Mouse (Mus musculus) c-Kit-positive CD71-negative TER-119-negative erythroid progenitor cells, embryonic 14.5 days (primary cell): Measurements from ENCODE around the gene Insm2.

Experiments
- DNase-seq: peaks from one replicate; pipeline ENCODE4 v3.0.0-alpha.2; 2013; ENCODE audit warnings: low read depth

Insm2 gene

DNA sequence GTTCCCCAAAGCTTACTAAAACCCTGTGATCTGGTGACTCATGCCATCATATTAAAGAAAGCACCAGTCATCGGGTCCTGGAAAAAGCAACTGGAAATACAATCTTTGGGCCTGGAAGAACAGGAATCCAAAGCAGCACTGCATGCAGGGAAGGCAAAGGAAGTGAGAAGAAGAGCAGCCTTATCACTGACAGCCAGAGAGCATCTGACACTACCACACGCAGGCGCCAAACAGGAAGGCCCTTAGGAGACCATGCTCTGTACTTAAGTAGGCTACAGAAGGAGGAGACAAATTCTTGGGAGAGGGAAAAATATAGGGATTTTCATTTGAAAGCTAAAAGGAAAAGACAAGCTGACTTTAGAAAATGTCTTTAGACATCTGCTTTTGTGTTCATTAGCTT is 5.2 kb downstream of the Insm2 start:
- DNase-seq, result no peak

- DNase-seq, result no peak
Measured at GRCm38 (mm10) chr12:55607902-55608301, 8.7 kb downstream of the Insm2 start.

DNA sequence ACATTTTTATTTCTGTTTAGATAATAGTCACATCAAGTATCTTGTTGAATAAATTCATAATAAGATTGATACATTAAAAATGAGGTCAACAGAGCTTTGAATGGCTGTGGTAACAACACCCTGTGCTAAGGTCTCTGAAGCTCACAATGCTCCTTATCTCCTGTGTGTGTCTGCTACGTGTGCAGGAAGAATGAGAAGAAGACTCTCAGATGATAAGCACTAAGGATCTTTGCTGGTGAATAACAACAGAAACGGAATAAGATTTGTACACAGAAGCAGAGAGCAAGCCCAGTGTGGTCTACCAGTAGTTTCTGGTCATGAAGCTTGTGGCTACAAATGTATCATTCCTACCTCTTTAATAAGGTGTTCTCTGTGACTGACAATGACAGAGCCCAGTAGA is 11.6 kb downstream of the Insm2 start:
- DNase-seq, result no peak

GRCm38 (mm10) chr12:55620321-55620720 is 21.1 kb downstream of the Insm2 start:
- DNase-seq, result no peak

- no peak for DNase-seq
Measured at GRCm38 (mm10) chr12:55622615-55623245, 23.5 kb downstream of the Insm2 start.

DNA sequence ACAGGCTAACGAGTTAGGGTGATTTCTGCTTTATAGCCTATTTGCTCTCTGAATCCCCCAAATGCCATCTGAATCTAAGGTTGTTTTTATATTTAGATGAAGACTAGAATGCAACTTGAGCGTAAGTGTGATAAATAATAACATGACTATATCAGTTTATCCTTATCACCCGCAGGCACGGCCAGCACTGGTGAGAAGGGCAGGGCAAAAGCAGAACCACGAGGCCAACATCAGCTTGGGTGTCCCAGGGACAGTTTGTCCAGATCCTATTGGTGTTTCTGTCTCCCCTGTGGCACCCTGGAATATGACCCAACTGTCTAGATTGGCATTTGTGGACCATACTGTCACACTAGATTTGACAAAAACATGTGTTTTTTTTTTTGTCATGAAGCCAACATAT is 24.0 kb downstream of the Insm2 start:
- no peak for DNase-seq

GRCm38 (mm10) chr12:55626711-55627110 is 27.5 kb downstream of the Insm2 start:
- DNase-seq, result no peak

DNA sequence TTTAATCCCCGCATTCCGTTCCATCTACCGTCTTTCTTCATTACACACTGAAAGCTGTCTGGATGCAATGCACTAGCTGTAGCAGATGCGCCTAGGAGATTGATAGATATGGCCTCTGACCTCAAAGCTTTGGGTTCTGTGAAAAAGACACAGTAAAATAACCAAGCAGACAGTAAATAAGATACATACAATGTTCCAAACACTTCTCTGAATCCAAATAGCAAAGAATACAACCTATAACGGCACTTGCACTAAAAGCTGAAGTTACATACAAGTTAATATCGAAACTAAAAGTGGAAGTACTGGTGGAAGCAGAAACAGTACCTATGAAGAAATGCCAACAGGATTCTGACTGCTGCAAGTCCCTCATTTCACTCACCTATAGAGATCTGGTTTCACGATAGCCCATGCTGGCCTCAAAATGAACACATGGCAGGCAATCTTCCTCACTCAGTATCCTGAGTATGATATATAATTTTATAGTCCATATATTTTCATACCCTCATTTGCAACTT is 48.8 kb downstream of the Insm2 start:
- DNase-seq, result no peak
